Mouse (Mus musculus) thymus, adult 2 months (tissue): ENCODE results near the gene Nutm1. TPM values are rescaled to one million over a fixed set of nuclear protein-coding genes. Genes with fewer than 3 reads are reported as not detected.

Experiments used
- DNase-seq: peaks from one replicate; pipeline ENCODE4 v3.0.0; 2021
- H3K27ac ChIP-seq: fragments of 200-500 bp; 2 replicates; pipeline ENCODE4 v1.5.1; 2012; ENCODE audit warnings: low read length, control low read depth; ENCODE audit not compliant: control insufficient read depth, insufficient read depth
- H3K27me3 ChIP-seq: fragments of 200-500 bp; 2 replicates; pipeline ENCODE4 v1.6.1; 2012; ENCODE audit warnings: mild to moderate bottlenecking, low read length, moderate library complexity, mixed read lengths; ENCODE audit not compliant: control insufficient read depth, insufficient read depth
- H3K36me3 ChIP-seq: fragments of 200-500 bp; 2 replicates; pipeline ENCODE4 v1.6.1; 2012; ENCODE audit warnings: mild to moderate bottlenecking, low read length, moderate library complexity; ENCODE audit not compliant: control insufficient read depth, insufficient read depth
- H3K4me1 ChIP-seq: fragments of 200-500 bp; replicated peaks from 2 replicates; pipeline ENCODE4 v1.6.1; 2012; ENCODE audit warnings: low read length; ENCODE audit not compliant: control insufficient read depth, insufficient read depth
- H3K4me3 ChIP-seq: fragments of 200-500 bp; 2 replicates; pipeline ENCODE4 v1.5.1; 2012; ENCODE audit warnings: mild to moderate bottlenecking, low read length, control low read depth, moderate library complexity; ENCODE audit not compliant: control insufficient read depth, insufficient read depth
- CTCF ChIP-seq: fragments of 200-500 bp; IDR thresholded peaks from 2 replicates; pipeline ENCODE4 v1.5.1; 2012; ENCODE audit warnings: mild to moderate bottlenecking, control low read depth, low read length, moderate library complexity, borderline replicate concordance; ENCODE audit not compliant: control insufficient read depth, poor library complexity, insufficient read depth; ENCODE audit errors: extremely low read depth
- POLR2A ChIP-seq: fragments of 200-500 bp; IDR thresholded peaks from 2 replicates; pipeline ENCODE4 v1.6.1; 2012; ENCODE audit warnings: mild to moderate bottlenecking, low read length, control low read depth, moderate library complexity; ENCODE audit not compliant: control insufficient read depth, poor library complexity, insufficient read depth; ENCODE audit errors: extremely low read depth
- WGBS: fragments of 180-500 bp; shearing (Covaris S2); methylation state at CpG from one replicate; pipeline ENCODE4 v1.1.7; 2018; 5-methylcytosine and 5-hydroxymethylcytosine counted together
- polyA plus RNA-seq: library from polyadenylated mRNA; depleted of rRNA; stranded (reverse); fragments of >200 nt; gene quantifications from 2 replicates; pipeline ENCODE4 v1.2.3, GENCODE M21; 2012; rRNA removed

Nutm1 gene
- polyA plus RNA-seq, 1 experiment = 0.03 TPM

- H3K27me3 ChIP-seq = no peaks in the 10 kb centered on the region
These were observed 48.4 kb downstream of the Nutm1 start for GRCm38 (mm10) chr2:112210699-112211098.

DNA sequence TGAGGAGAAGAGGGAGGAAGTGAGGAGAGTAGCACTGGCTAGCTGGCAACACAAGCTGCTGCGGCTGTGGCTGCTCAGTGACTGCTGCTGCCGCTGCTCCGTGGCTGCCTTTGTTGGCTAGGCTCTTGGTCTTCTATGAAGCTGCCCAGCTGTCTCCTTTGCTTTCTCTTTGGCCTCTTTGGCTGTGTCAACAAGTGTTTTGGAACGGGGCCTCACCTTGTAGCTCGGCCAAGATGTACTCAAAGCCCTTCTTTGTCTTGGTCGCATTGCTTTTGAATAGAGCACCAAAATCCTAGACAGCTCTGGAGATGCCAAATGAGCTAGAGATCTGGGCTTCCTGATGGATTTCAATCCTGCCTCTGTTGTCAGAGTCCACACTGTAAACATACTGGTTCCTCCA lies 48.9 kb downstream of the Nutm1 start:
- TF ChIP-seq CTCF (no peak), POLR2A (no peak)
- DNase-seq = no peak
- Histone ChIP-seq H3K4me3 (no peak overlapping the region), H3K27me3 (no peaks in the 10 kb centered on the region), H3K27ac (no peak overlapping the region), H3K4me1 (no peaks in the 10 kb centered on the region), H3K36me3 (no peaks in the 10 kb centered on the region)
- 84% methylated on average over 6 of the region's 6 CpGs for WGBS

More at GRCm38 (mm10) chr2:112210699-112211098, 48.4 kb downstream of the Nutm1 start:
- H3K27ac ChIP-seq = no peak overlapping the region
- DNase-seq = no peak
- TF ChIP-seq POLR2A (no peak), CTCF (no peak)
- no peaks in the 10 kb centered on the region for H3K36me3 ChIP-seq
- H3K4me1 ChIP-seq = no peaks in the 10 kb centered on the region
- WGBS = 93% methylated on average over 2 of the region's 2 CpGs
- no peak overlapping the region for H3K4me3 ChIP-seq

GRCm38 (mm10) chr2:112203056-112203455 lies 56.0 kb downstream of the Nutm1 start:
- Histone ChIP-seq H3K27ac (no peak overlapping the region), H3K36me3 (no peaks in the 10 kb centered on the region), H3K4me3 (no peak overlapping the region), H3K4me1 (no peaks in the 10 kb centered on the region), H3K27me3 (no peaks in the 10 kb centered on the region)
- DNase-seq = no peak
- 73% methylated on average over 6 of the region's 6 CpGs for WGBS
- TF ChIP-seq POLR2A = no peak
- TF ChIP-seq CTCF = no peak

Other genes with a start within 250 kb of the Nutm1 start
- not detected in 2 replicates for gene Olfr1310, start 246.6 kb downstream of the Nutm1 start, polyA plus RNA-seq
- not detected in 2 replicates for gene Olfr1311, start 234.9 kb downstream of the Nutm1 start, polyA plus RNA-seq
- gene Olfr1312, start 209.1 kb downstream of the Nutm1 start, polyA plus RNA-seq = not detected in 2 replicates
- gene Olfr1313, start 181.4 kb downstream of the Nutm1 start, polyA plus RNA-seq = not detected in 2 replicates
- not detected in 2 replicates for gene Olfr1314, start 162.5 kb downstream of the Nutm1 start, polyA plus RNA-seq
- not detected in 2 replicates for gene Olfr1315-ps1, start 143.9 kb downstream of the Nutm1 start, polyA plus RNA-seq
- gene Olfr1316, start 124.3 kb downstream of the Nutm1 start, polyA plus RNA-seq = not detected in 2 replicates
- gene Olfr1317, start 119.0 kb downstream of the Nutm1 start, polyA plus RNA-seq = not detected in 2 replicates
- not detected in 2 replicates for gene Olfr1318, start 105.1 kb downstream of the Nutm1 start, polyA plus RNA-seq
- 70.0 and 77.7 TPM in 2 replicates for gene Lpcat4, start 19.8 kb downstream of the Nutm1 start, polyA plus RNA-seq
- 100 and 126 TPM in 2 replicates for gene Nop10, start 2.6 kb upstream of the Nutm1 start, polyA plus RNA-seq
- gene Slc12a6, start 6.5 kb upstream of the Nutm1 start, polyA plus RNA-seq = 97.6 and 97.8 TPM in 2 replicates
- gene Gm21985, start 7.0 kb upstream of the Nutm1 start, polyA plus RNA-seq = 0.03 TPM in 1 of 2 replicates, not detected in the other
- 82.1 and 96.1 TPM in 2 replicates for gene Emc4, start 108.7 kb upstream of the Nutm1 start, polyA plus RNA-seq
- 2.3 and 2.6 TPM in 2 replicates for gene Katnbl1, start 119.9 kb upstream of the Nutm1 start, polyA plus RNA-seq
- gene Emc7, start 195.7 kb upstream of the Nutm1 start, polyA plus RNA-seq = 4.9 and 6.3 TPM in 2 replicates
- not detected in 2 replicates for gene Chrm5, start 221.5 kb upstream of the Nutm1 start, polyA plus RNA-seq
- 5.1 and 5.9 TPM in 2 replicates for gene Aven, start 233.7 kb upstream of the Nutm1 start, polyA plus RNA-seq